Mouse (Mus musculus): ENCODE results near the gene Rai1.

Gene Rai1

DNA sequence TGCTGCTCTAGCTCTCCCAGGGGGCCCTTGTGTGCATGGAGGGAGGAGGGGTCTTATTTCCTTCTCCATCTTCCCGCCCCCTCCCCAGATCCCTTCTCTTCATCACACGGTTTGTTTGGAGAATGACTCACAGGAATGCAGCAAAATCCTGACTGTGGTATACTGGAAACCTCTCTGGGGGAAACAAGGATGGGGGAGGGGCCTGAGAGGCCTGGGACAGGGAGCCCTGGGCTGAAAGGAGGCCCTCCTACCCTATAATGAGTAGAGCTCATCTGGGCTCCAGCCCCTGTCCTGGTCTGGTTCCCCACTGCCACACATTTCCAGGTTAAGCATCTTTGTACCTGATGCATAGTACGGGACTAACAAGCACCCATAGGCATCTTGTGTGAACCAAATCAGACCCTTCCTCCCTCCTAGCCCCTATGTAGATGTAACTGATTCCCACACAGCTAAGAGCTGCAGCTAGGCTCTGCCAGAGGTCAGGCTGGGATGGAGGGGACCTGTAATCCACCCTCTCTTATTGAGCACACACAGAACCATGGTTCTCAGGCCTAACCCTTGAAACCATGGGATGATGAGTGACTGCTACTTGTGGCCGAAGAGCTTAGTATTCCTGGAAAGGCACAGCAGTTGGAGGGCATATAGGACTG lies 23.2 kb downstream of the Rai1 start:
- no peak for DNase-seq

DNA sequence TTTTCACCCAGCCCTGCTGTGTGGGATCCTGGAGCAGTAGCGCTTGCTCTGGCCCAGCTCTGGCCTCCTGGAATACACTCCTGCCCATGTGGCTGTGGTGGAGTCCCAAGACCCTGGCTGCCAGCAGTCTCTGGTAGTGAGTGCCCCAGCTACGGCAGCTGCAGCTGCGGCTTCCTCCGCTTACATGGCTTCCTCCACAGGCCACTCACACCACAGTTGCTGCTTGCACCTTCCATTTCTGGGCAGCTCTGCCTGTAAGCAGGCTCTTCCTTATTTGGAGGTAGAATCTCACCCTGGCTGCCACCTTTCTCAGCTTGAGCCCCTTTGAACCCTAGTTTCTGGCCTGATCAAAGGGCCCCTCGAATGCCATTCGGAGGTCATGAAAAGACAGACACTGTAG lies 25.7 kb downstream of the Rai1 start:
- DNase-seq: no peak

DNA sequence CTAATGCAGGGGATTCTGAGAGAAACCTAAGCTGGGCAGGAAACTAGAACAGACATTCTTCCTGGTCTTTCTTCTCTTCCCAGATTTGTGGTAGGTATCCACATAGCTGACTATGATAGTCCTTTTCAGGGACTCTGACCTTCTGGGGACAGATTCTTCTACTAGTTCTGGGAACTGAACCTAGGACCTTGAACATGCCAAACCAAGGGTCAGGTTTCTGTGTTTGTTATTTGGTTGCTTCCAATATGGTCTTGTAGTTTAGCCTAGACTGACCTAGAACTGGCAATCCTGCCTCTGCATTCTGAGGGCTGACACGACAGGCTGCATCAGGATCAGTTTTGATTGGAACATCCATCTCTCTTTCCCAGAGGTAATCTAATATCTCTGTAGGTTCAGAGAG lies 27.2 kb downstream of the Rai1 start:
- no peak for DNase-seq

DNA sequence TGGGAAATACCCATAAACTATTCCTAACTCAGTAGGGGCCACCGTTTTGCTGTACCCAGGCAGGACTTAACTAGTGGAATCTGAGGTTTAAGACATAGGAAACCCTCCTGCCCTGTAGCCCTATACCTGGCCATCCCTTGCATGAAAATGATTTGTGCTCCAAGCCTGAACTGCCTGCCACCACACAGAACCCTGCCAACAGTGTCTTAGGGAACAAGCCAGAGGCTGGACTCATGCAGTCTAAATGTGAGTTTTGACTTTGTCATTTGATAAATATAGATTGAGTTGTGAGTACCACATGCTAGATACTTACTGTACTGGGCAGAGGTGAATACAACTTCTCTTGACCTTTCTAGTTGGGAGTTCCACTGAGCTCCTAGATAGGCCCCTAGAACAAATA lies 31.7 kb downstream of the Rai1 start:
- DNase-seq: no peak

DNA sequence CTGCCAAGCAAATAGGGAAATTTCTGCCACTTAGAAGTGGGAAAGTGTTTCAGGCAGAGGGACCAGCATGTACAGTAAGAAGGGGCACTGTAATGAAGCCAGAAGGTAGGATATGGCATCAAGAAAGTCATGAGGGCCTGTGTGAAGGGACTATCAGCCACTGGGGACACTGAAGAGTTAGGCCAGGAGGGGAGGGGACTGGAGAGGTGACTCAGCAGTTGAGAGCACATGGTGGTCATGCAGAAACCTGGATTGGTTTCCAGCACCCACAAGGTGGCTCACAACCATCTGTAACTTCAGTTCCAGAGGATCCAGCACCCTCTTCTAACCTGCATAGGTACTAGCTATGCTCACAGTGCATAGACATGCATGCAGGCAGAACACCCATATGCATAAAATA lies 32.4 kb downstream of the Rai1 start:
- no peak for DNase-seq

DNA sequence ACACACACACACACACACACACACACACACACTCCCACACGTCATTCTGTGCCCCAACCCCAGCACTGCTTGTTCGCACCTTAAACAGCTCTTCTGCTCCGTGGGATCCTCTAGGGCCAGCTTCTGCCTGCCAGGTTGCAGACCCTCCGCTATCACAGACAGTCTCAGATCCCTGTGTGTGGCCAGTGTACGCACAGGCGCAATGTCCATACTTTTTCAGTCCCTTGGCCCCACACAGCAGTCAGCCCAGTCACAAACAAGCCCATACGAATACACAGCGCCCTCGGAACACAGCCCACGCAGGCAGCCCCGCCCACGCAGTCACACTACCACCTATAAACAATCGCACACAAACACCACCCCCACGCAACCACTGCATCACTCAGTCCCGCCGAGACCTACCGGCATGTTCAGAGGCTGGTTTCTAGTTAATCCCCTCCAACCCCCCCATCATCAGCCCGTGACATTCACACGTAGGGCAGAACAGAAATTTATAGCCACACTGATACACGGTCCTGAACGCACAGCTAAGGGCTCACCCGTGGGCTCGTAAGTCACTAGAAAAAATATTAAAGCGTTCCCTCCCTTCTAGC lies 34.4 kb downstream of the Rai1 start:
- peak in 1 of 2 experiments; percentile 60 for DNase-seq

DNA sequence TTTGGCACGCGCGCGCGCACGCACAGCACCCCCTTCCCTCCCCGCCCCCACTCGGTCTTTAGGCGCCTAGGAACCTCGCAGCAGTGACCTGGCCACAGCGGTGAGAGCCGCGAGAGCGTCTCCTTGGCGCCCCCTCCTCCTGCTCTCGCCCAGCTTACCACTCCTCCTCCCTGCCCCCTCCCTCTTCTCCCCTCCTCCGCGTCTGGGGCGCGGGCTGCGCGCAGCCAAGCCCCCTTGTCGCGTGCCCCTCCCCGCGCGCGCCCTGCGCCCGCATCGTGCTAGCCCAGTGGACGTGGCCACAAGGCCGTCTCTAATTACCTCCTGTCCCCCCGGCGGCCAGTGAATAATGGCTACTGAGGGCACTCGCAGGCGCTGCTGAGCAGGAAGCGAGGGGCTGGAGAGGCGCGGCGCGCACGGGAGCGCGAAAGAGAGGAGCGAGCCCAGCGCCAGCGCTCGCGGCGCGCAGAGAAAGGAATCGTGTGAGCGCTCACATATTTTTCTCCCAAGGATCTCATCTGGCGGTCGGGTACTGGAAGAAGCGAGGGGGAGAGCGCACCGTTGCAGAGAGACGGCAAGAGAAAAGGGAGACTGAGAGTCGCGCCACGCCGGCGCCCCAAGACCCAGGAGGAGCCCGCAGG lies 35.0 kb downstream of the Rai1 start:
- DNase-seq: peak; percentile 78 to 83

DNA sequence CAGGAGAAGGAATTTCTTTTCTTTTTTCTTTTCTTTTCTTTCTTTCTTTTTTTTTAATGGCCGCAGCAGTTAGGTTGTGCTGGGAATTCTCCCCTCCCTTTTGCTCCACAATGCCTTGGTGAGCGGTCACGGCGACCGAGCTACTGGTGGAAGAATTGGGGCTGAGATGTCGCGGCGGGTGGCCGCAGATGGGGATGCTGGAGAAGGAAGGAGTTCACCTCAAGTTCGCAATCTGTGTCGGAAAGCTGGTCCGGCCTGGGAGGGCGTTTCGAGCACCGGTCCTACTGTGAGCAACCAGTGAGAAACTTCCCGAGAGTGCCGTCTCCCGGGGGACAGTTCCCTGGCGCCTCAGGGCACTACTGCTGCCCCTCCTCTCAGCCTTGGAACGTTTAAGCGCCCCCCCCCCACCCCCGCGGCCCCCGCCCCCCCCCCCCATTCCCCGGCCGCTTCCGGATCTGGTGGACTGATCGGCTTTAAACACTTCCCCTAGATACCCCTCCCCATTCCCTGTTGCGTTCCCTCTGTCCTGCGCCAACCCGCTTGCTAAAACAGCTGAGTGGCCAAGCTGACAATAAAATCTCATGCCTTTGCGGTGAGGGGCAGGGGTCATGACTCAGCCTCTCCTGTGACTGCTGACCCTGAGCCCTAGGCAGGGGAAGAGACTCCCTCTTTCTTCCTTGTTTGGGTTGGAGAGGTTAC lies 35.9 kb downstream of the Rai1 start:
- DNase-seq: peak; percentile 39 to 54

DNA sequence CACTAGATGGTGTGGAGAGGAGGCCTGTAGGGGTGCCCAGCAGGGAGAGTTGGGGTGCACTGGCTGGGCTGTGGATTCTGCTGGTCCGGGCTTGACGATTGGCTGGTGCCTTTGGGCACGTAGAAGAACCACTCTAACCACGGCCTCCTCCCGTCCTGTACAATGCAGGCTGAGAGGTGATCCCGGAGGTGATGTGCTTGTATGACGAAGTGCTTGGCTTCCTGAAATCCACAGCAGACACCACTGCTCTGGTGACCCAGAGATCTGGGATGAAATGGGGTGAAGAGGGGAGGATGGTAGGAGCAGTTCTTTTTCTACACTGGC lies 36.4 kb downstream of the Rai1 start:
- DNase-seq: peak; percentile 37 to 43

DNA sequence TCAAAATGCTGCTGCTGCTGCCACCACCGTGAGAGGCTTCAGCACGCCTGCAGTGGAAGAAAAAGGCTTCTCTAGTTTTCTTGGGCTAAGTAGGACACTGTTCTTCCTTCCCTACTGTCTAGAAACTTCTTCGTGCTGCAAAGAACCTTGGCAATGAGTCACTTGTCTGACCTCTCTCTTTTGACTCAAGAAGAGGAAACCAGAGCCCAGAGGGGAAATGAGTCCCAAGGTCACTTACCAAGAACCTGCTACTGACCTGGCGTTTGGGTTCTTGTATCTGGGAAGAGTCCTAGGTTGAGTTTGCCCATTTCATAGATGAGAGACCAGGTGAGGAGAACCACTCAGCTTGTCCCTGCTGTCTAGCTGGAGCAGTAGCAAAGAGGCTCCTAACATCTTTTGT lies 38.3 kb downstream of the Rai1 start:
- no peak for DNase-seq

DNA sequence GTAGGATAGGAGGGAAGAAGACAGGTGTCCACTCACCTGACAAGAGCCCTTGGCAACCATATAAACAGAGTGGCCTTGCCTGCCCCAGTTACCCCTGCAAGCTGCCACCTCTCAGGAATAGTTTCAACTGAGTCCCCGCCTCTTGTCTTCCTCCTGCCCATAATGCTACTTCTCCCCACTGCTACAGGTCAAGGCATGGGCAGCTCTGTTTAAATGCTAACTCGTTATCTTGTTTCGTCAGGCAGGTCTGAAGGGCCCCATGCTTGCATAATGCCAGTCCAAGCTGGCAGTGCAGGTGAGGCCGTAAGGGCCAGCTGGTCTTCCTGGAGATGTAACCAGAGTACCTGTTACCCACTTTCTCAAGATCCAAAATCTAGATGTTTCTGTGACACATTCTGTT lies 41.4 kb downstream of the Rai1 start:
- DNase-seq: no peak

DNA sequence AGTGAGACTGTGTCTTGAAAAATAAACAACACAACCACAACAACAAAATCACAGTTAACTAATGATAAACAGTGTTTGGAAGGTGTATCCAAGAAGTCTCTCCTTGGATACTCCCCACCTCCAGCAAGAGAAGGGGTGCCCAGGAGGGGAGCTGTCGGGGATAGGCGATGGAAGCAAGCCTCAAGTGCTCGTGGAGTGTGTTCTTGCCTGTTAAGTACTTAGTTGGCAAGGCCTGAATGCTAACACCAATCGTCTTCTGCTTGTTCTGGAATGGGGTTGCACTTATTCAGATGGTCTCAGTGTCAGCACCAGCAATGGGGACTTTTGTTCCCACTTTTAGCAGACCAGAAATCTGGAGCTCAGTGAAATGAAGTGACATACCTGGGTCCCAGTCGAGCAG lies 43.8 kb downstream of the Rai1 start:
- no peak for DNase-seq

DNA sequence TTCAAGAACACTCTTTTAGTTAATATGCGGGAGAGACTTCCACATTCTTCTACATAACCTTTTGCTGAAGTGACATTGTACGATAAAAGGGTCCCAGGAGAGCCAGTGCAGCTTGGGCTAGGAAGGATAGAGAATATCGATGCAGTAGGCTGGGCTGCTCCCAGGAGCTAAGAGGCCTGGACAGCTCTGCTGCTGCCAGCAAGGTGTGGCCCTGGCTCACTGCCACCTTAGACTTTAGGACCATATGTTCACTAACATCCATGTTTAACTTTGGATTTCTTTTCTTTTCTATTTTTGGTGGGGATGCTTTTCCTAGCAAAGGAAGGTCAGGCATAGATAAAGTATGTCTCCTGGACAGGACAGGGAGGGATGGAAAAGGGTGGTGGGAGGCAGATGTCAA lies 44.3 kb downstream of the Rai1 start:
- DNase-seq: peak in 1 of 2 experiments; percentile 42

DNA sequence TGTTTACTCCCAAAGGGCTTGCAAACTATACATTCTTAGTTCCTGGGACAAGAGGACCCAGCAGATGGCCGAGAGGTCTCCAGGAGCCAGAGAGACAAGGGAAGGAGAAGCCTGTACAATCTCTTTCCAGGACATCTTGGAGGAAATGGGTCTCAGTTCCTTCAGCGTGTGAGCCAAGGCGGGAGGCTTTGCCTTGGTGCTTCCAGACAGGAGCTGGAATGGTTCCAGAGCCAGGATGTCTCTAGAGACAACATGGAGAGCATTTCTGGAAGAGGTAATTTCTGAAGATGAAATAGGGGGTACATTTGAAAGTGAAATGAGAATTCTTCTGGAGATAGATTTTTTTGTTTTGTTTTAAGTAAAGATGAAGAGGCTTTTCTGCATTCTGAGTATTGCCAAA lies 45.9 kb downstream of the Rai1 start:
- peak; percentile 56 to 59 for DNase-seq

DNA sequence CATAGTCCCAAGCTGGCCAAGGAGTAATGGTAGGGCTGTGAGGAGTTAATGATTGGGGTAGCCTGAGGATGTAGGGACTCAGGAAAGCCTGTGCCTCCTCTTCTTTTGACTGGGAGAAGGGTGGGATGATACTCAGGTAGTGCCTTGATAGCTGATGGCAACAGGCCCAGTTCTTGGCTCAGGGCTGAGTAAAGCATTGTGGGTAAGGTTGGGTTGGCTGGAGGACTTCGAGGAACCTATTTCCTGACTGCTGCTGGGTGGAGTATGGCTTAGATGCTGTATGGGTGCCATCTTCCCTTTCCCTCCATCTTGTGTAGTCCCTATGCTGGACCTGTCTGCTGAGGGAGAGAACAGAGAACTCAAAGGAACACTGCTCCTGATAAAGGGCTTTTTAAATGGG lies 47.5 kb downstream of the Rai1 start:
- DNase-seq: no peak

DNA sequence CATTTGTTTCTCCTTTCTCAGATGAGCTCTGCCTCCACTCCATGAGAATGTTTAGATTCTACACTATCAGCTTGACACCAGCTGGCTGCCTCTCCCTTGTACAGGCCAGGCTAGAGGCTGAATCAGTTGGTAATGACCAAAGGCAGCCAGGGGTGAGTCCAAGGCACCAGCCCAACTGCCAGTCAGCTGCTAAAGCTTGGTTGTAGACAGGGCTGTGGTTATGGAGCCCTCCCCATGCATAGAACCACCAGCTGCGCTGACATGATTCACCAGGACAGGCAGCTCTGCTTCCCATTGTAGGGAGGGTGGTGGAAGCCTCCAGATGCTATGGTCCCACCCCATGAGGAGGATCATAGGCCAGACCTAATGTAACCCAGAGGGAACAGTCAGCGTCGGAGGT lies 49.1 kb downstream of the Rai1 start:
- DNase-seq: no peak

DNA sequence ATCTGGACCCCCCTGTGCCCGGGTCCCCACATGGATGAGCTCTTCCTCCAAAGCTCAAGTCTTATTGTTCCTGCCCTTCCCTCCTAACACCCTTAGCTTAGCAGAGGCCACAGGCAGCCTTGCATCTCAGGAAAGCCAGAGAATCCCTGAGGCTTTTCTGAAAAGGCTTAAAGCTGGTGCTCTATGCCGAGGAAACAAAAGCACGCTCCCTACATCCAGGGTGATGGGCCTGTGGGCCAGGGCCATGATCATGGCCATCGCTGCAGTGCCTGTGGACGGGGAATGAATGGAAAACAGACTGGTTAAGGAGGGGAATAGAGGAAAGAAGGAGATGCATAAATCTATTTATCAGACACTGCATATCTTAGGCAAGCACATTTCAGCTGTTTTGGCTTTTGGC lies 50.9 kb downstream of the Rai1 start:
- no peak for DNase-seq

DNA sequence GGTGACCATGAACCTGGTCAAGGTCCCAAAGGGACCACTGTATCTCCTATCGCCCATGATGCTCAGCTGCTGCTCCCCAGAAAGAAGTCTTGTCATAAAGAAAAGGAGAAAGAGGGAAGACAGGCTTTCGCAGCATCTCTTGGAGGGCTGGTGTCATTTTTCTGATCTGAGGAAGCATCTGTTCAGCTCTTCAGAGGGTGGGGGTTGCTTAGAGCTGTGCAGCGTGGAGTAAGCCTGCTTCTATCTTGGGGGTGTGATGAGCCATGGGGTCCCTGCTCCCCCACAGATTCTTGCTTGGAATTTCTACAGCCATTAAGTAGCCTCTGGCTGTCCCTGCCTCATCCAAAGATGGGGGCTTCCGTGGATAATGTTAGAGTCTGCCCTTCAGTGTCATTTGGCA lies 53.5 kb downstream of the Rai1 start:
- no peak for DNase-seq

DNA sequence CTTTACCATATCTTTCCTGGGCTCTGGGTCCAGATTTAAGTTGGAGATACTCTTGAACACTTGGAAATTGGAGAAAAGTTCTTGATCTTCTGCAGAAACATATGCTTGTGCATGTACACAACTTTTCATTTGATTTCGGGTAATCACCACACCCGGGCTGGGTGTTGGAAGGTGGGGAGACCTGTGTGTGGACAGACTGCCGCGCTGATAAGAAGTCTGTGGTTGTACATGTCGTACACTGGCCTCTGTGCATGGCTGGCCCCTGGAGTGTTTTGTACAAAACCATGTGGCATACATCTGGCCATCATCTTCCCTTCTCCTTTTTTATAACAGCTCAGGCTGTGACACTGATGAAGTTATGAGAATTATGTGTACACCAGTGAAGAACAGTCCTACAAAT lies 55.1 kb downstream of the Rai1 start:
- no peak for DNase-seq

DNA sequence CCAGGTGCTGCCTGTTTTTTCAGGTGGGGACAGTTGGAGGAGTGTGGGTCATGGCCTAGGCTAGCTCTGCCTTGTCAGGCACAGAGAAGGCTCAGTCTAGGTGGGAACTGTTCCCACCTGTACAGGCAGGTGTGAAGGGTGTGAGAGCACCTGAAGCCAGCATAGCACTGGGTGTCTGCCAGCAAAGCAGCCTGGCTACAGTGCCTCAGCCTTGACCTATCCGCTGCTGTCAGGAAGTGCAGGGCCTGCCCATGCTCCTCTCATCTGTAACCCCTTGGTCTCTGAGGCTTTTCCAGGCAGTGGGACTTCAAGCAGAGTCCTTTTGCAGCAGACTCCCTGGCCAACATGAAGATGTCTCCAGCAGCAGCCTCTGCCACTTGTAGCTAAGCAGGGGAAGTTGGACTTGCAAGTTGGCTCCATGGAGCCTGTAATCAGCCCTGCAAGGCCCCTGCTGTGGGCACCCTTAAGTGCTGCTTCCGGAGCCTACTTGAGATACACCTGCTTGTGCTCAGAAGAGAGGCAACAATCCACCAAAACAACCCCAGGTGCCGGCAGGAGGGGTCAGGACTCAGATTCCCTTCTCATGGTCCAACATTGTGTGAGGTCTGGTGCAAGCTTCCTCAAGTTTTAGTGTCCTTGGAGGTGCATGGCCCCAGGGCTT lies 55.8 kb downstream of the Rai1 start:
- peak in 1 of 2 experiments; percentile 27 for DNase-seq

DNA sequence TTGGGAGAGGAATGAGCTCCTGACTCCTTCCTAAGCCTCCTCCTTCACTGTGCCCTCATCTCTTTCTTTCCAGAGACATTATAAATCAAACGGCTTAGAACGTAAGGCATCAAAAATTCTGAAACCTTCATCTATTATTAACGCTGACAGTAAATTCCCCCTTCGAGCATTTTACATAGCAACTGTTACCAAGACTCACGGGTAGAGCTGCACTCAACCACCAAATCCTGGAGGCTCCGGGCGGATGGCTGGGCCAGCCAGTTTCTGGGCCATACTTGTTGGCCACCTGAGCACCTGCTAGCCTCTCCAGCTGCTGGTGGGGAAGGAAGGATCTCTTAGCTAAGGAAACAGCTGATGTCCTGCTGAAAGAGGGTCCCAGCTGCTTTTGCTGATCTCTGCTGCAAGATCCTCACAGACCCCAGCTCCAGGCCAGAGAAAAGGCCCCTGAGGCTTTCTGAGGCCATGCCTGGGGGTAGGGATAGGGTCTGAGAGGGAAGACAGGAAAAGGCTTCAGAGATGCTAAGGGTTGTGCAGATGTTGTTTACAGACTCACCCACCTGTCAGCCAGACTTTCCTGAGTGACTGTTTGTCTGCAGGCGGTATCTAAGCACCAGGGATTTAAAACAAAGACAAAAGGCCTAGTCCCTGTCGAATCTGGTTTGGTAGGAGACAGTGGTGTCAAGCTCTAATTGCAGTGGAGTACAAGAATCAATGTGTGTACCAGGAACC lies 56.5 kb downstream of the Rai1 start:
- no peak for DNase-seq

DNA sequence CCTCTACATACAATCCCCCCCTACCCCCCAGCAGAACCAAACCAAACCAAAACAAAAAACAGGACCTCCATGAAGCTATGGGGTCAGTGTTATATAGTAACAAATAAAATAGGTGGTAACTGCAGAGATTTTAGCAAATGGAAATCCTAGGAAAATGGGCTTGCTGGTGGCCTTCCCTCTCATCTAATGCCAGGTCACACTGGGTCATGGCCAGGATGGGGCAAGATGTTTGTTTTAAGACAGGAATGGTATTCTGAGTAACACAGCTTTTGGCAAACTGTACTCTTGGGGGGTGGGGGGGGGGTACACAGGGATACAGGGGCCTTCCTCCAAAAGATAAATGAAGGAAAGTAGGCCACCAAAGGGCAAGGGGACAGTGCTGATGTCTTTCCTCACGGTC lies 57.7 kb downstream of the Rai1 start:
- DNase-seq: no peak

DNA sequence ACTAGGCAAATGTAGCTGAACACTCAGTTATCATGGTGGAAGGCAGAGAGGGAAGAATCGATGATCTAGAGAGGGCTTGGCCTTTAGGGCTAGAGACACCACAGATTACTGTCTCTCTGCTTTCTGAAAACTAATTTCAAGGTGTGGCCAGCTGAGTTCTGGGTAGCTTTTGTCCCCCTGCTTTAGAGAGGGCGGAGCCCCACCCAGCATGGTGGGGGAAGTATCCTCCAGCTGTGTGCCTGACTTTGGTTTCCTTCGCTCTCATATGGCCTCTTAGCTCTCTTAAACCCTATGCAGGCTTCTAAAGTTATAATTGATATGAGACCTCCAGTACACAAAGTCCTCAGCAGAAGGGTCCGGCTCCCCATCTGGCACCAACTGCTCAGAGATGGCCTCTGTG lies 58.5 kb downstream of the Rai1 start:
- DNase-seq: no peak
